Mouse (Mus musculus) cerebellum, postnatal 4 days (tissue): ENCODE measurements around the gene Dbndd1.
"Not testable (repeated sequence)": the region's sequence is repeated elsewhere in the genome, so short reads cannot be mapped to it uniquely, and the experiment has no call there.

Experiments used
- DNase-seq, 2 experiments: peaks; one replicate each; pipeline ENCODE4 v3.0.0; 2022; ENCODE audit warnings: low spot score in 2 of 2, mixed read lengths in 1 of 2

Gene Dbndd1

DNA sequence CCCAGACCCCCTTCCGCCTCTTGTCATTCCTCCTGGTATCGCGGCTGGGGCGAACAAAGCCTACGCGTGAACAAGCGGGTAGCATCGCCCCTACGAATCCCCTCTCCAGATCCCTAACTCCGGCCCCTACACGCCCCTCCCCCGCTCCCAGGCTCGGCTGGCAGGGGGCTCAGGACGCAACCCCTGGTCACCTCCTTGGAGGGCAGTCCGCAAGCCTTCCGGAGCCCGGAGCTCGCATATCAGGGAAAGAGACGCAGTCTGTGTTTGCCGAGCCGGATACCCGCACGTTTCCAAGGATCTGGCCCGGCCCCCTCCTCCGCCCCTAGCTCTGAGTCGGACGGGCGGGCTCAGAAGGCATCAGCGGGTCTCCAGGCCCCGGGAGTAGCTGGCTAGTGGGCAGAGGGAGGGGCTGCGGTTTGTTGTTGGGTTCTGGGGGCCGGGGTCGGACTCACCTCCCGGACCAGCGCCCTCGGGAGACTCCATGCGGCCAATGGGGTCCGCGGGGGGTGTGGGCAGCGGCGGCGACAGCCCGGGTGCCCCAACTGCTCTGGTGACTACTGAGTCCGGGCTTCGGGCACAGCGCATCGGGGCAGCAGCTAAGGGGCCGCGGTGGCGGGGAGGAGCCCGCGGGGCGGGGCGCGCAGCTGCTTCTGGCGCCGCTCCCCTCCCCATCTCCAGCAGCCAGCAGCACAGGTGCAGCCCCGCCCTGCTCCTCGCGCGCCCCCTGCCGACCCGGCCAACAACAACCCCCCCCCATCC, at the start of gene Dbndd1:
Dbndd1 (minus strand) TSS at position 683 of the 759 bp plus-strand sequence.
- DNase-seq = peak in 1 of 2 experiments; percentile 65

DNA sequence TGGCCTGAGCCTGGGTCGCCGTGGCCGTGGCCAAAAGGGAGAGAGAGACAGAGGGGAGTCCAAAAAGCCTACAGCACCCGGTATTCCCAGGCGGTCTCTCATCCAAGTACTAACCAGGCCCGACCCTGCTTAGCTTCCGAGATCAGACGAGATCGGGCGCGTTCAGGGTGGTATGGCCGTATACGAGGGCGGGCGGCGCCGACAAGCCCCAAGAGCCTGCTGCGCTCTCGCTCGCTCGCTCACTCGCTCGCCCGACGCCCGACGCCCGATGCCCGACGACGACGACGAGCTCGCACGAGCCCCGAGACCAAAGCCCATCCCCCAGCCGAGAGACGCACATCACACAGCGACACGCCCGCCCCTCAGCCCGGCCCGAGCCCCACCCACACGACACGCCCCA, 49.0 kb upstream of the Dbndd1 start:
- DNase-seq = not testable (repeated sequence)

DNA sequence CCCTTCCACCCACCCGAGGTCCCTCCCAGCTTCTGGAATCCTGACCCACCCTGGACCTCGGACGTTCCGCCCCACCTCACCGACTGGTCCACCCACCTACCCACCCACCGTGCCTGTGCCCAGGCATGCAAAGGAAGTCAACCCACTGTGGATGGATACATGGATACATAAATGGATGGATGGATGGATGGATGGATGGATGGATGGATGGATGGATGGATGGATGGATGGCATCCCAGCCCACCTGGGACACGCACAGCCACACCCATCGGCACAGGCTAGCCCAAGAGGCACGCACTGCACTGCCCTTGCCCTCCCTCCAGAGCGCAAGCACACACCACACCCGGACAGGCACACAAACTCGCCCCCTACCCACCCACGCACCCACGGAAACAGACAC, 22.4 kb upstream of the Dbndd1 start:
- peak in 1 of 2 experiments; percentile 55 for DNase-seq

DNA sequence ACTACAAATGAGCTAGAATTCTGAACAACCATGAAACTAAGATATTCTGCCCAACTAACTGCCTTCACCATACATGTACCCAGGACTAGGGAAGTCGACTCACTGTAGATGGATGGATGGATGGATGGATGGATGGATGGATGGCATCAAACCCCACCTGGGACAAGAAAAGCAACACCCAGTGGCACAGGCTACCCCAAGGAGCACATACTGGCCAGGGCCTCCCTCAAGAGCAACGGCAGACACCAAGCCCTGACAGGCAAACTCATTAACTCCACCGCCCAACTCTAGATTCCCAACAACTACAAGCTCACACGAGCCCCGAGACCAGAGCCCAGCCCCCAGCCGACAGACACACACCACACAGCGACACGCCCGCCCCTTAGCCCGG, 21.7 kb upstream of the Dbndd1 start:
- DNase-seq = no peak

DNA sequence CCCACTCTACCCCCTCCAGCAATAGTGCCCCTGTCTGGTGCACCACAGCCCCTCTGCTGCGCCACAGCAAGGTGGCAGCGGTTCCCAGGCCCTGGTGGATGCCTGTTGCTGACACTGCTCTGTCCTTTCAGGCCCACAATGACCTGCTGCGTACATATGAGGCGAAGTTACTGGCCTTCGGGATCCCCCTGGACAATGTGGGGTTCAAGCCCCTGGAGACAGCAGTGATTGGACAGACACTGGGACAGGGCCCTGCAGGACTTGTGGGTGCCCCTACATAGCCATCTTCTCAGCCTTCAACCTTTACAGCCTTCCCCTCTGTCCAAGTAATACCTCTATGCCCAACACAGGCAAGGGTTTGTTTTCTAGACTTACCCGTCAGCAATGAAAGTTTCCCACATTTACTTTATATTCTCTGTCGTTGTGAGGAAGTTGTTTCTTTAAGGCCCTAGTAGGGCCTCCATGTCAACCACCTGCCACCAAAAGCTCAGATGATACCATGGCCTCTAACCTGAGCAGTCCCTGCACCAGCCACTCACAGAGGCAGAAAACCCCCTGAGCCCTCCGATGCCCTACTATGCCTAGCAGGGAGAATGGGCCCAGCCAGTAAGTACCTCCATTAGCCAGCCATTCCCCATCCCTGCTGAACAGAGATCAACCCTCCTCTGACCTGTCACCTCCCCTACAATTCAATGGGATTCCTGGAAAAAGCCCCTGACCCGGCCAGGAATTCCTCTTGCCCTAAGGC, 21.2 kb upstream of the Dbndd1 start:
- DNase-seq = no peak

DNA sequence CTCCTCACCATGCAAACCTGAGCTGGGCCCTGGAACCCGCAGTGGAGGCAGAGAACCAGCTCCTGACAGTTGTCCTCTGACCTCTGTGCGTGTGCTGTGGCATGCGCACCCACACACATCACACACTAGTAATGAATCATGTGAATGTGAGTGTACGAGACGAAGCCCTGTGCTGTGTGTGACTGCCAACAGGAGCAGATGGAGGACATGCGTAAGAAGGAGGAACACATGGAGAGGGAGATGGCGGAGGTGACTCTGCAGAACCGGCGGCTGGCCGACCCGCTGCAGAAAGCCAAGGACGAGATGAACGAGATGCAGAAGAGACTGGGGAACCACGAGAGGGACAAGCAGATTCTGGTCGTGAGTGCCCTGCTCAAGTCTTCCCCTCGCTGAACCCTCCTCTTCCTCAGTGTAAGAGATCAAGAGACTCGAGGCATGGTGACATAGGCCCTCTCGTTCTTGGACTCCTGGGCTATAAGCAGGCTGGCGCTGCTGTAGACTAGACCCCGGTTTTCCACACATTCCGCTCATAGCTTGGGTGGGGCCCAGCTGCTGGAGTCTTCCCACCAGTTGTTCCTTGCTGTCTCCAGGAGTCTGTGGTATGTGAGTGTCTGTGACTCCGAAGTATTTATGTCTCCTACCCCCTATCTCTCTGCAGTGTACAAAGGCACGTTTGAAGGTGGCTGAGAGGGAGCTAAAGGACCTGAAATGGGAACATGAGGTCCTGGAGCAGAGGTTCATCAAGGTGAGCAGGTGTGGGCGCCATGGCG, 12.6 kb upstream of the Dbndd1 start:
- DNase-seq = no peak

DNA sequence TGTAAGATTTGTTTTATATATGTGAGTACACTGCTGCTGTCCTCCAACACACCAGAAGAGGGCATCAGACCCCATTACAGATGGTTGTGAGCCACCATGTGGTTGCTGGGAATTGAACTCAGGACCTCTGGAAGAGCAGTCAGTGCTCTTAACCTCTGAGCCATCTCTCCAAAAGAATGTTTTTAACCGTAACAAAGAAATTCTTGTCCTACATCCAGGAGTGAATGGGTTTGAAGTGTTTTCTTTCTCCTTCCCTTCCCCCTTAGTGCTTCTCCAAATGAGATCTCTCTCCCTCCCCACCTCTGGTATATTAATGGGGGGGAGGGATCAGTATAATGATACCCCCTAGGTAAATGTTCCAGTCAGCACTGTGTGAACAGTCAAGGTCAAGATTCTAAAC, 4.8 kb upstream of the Dbndd1 start:
- not testable (repeated sequence) for DNase-seq

DNA sequence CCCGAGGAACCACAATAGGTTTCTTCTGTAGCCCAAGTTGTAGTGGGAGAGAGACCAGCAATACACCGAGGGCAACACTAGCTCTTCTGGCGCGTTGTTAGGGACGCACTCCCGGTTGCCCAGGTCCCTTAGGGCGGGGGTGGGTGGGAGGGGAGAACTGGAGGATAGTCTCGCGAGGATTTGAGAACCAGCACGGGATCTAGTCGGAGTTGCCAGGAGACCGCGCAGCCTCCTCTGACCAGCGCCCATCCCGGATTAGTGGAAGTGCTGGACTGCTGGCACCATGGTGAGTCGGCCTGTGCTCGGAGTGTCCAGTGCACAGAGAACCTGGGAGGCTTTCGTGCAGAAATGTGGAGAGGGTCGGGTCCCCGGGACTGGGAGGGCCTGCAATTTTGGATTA, 3.4 kb upstream of the Dbndd1 start, which contains the start of gene Gas8:
Gas8 (plus strand) TSS at position 168 of the 400 bp plus-strand sequence.
- peak; percentile 63 to 84 for DNase-seq

DNA sequence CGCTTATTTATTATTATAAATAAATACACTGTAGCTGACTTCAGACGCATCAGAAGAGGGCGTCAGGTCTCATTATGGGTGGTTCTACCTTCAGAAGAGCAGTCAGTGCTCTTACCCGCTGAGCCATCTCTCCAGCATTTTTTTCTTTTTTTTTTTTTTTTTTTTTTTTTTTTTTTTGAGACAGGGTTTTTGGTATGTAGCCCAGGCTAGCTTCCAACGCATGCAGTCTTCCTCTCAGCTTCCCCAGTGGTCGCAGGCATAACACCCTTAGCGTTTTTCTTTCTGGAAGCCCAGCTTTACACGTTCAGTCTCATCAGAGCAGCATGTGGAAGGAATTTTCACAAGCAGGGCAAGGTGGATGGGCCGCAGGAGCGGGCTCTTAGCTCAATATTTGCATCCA, 2.9 kb upstream of the Dbndd1 start:
- DNase-seq = no peak

DNA sequence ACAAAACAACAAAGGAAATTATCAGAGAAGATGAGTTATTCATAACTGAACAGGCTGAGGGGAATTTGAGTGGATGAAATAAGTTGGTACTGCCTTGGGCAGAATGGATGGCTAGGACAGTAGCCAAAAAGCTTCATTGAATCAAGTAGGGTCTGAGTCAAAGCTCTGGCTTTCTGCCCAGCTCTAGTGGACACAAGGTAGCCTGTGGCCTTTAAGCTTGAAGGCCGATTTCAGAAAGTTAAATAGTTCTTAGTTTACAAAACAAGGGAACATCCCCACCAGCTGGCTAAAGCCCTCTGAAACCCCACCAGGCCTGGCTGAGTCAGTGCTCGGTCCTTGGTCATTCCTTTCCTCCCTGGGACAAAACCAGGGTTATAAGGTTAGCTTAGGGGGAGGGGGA, 1.3 kb upstream of the Dbndd1 start:
- no peak for DNase-seq

DNA sequence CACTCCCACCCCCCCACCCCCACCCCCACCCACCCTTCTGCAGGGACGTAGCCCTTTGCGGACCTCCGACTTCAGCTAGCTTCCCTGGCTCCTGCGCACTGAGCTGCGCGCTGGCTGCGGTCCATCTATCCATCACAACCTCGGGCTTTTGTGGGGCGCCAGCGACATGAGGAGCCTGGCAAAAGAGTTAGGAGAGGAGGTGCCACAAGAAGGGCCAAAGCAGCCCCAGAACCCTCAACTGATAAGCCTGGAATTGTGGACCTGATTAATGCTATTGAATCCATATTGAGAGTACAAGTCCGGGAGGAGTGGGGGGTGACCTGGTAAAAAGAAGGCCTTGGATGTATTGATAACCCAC, 256 bp upstream of the Dbndd1 start:
- no peak for DNase-seq

DNA sequence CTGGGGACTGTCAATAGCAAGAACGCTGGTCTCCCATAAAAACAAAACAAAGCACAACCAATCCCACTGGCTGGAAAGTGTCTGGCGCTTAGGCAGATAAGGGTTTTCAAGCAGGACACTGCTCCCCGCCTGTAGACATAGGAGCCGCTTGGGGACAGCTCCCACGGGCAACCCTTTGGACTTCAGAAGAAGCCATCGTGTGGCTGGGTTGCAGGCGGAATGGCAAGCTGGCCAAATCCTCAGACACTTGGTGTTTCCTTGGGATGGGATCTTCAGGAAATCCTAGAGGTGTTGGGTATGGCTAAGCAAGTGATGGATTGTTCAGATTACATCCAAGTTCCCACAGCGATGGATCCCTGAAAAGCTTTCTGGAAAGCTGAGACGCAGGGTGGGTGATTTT, 1.1 kb downstream of the Dbndd1 start:
- DNase-seq = no peak

DNA sequence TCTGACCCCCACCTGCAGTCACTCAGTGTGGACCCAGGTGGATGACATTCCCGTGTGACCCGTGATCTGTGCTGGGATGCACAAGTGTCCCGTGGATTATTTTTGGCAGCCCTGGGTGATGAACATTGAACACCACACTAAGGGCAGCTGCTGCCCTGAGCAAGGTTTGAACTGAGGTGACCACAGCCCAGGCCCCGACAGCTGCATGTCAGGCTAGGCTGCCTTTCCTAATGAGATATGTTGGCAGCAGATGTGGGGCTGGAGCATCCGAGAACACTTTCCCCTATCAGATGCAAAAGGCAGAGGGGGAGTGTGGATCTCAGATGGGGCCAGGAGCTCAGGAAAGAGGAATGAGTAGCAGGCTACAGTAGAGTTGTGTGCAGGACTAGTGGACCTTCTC, 4.4 kb downstream of the Dbndd1 start:
- DNase-seq = no peak

DNA sequence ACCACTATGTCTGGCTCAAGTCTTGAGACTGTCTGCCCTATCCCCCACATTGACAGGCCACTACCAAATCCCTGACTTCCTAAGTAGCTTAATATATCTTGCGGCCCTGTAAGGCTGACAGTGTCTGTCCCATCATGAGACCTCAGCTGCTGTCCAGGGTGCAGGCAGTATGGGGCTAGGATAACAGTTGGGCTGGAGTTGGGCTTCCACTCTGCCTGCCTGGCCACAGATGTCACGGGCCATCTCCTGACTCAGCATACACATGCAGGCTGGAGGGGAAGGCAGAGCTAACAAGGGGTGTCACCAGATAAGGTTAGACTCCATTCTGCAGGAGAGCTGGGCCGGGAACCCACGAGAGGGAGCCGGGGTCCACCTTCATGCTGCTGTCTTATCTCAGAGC, 8.1 kb downstream of the Dbndd1 start:
- no peak for DNase-seq

DNA sequence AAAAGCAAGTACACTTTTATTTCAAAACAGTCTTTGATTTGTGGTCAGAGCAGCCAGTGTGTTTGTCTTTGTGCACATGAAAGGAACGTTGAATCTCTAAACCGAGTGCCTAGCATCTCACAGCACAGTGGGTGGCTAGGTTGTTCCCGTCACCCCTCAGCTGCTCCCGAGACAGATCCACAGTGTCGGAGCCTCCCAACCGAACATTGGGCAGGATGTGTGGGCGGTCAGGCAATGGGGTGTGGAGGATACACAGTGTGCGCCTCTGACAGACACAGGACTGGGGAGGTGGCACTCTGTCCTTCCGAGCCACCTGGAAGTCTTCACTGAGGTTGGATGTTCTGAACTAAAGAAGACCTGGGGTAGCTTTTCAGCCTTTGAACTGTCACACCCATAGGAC, 9.6 kb downstream of the Dbndd1 start:
- no peak for DNase-seq

DNA sequence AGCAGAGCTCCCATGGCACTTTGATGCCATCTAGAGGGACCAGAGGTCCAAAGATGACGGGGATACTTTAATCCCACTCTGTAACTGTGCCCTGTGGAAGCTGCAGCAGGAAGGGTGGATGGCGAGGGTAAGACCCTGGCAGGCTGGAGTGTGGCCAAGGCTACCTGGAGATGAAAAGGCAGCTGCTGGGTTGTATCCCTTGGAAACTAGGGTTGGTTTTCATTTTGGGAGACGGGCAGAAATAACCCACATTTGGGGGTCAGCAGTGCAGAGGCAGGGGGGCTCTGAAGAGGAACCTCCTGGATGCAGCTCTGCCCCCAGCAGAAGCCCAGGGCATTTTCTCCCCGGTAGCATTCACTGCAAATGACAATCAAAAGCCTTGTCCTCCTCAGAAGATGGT, 10.0 kb downstream of the Dbndd1 start:
- DNase-seq = no peak

DNA sequence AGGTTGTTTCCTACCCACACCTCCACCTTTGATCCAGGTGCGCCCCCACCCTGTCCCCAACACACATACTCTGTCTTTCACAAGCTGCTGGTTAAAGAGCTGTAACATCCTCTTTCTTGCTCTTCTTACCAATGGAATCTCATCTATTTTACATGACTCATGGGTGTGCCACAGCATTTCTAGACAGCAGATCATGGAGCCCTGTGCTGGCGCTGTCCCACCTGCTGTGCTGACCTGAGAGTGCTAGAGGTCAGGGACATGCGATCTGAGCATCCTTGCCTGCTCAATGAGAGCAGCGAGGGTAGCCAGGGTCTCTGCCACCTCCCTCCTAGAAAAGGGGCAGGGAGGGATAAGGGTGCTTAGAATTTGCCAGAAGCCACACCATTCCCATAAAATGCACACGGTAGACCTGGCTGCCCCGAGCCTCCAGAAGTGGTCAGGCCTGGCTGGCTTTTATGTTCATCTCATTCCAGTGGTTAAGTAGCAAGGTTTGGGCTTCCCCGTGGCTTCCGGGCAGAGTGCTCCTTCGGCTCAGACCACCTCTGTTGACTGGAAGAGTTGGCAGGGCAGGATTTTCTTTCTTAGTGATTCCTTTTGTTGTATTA, 10.6 kb downstream of the Dbndd1 start:
- DNase-seq = no peak

DNA sequence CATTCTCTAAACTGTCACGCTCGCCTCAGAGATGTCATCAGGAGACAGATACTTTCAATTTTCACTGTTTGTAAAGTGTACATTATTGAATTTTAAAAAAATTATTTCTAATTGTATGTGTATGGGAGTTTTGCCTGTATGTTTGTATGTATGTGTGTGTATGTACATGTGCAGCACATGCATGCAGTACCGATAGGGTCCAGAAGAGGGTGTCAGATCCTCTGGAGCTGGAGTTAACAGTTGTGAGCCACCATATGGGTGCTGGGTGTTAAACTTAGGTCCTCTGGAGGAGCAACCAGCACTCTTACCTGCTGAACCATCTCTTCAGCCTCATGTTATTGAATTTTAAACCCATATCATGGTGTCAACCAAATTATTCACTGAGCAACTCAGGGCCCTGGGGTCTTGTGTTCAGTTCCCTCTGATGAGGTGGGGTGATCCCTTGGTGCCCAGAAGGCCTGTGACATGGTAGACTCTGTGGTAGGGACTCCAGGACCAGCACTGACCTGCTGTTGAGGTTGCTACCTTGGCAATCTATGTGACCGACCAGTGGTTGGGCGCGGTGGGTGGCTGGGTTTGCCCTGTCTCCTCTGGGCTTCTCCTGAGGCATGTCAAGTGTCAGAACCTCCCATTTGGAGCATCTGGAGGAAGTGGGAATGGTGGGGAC, 11.3 kb downstream of the Dbndd1 start:
- DNase-seq = no peak

DNA sequence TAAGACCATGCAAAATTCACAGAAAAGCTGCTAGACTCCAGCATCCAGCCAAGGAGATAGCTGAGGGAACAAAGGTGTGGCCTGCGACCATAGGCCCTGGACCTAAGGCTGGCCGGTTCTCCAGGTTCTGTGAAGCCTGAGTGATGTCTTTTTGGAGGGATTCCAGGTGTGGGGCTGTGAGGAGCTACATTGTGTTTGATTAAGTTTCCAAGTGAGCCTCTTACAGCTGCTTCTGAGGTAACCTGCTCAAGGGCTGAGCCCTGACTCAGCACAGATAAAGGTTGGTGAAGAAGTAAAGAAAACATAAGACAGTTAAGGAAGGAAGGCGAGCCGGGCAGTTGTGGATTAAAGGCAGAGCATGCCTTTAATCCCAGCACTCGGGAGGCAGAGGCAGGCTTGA, 13.1 kb downstream of the Dbndd1 start:
- no peak for DNase-seq

DNA sequence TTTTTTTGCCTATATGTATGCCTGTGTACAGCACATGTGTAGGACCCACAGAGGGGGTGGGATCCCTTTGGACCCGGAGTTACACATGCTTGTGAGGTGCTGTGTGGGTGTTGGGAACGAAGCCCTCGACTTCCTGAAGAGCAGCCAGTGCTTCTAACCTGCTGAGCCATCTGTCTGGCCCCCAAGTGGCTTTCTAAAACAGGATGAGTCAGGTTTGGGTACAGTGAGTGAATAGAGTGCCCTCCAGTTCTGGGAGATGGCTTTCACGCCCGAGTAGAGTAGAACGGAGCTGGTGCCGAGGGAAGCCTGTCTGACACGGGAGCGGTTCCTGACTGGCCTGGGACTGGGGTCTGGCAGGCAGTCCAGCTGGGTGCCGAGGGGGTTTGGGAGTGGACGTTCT, 15.7 kb downstream of the Dbndd1 start:
- no peak for DNase-seq

DNA sequence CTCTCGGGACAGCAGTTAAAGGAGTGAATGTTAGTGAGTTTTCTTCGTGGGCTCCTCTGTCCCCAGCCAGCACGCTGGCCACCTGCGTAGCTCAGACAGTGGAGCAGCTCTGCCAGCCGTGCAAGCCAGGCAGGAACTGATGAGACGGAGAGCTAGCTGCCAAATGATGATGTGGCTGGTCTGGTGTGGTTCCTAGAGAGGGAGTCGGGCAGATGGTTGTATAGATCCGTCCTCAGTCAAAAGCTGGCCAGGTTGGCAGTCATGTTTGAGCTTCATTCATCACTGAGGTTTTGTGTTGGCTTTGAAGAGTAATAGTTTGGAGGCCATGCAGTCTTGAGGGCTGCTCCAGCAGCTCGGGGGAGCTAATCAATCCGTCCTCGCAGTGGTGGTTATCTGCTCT, 16.3 kb downstream of the Dbndd1 start:
- DNase-seq = no peak

DNA sequence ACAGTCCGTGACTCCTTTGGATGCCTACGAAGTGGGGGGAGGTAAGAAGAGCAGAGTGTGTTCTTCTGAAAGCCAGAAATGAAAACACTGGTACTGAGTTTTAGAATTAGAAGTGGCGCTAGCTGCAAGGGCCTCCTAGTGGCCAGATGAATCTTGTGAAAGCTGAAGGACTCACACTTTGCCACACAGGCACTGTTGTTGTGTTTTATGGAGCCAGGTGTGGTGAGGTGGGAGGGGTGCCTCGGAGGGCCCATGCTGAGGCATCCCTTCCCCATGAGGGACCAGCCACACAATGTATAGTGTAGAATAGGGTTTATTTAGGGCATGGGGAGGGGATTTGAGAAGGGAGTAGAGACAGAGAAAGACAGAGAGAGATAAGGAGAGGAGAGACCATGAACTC, 17.6 kb downstream of the Dbndd1 start:
- no peak for DNase-seq
